Mouse (Mus musculus) layer of hippocampus, postnatal 36 days (tissue): Measurements from ENCODE around the gene Olfr968. TPM values are rescaled to one million over a fixed set of nuclear protein-coding genes. Genes with fewer than 3 reads are reported as not detected.

Experiments used
- DNase-seq, 2 experiments: peaks; one replicate each; pipeline ENCODE4 v3.0.0; 2022
- total RNA-seq, 2 experiments: library from RNA; stranded (reverse); gene quantifications; 2 replicates each; pipeline ENCODE4 v1.2.3; 2021

The Olfr968 gene
- not detected for total RNA-seq

DNA sequence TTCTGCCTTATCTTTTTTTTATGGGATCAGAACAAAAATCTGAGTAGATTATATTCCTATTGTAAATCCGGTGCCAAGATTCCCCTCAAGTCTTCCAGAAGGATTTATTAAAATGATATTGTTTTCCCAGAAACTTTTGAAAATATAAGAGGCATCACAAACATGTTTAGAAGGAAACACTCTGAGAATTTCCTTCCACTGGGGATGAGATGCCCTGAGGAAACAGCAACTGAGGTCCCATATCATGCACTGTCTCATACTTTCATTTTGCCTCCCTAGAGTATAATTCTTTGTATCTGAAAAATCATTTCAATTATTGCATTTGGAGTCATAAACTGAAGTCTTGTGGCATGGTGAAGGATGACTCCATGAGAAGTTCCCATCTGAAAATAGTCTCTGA lies at the start of gene Olfr968:
TSS of gene Olfr968 (minus strand) at position 101 of the 400 bp plus-strand sequence.
- DNase-seq, result no peak

DNA sequence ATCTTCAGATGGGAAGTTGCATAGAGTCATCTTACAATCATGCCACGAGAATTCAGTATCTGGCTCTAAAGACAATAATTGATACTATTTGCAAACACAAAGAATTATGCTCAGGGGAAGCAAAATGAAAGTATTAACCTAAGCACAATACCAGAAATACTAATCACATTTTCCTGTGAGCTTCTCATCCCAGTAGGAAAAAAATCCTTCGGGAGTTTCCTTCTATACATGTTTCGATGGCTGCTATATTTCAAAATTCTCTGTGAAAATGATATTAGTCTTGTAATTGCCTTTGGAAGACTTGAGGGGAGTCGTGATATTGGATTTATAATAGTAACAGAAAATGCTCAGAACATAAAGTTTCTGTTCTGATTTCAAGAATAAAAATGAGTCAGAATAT lies 25.5 kb upstream of the Olfr968 start, which contains the start of gene Olfr970:
TSS of gene Olfr970 (plus strand) at position 301 of the 400 bp plus-strand sequence.
- DNase-seq, result no peak

DNA sequence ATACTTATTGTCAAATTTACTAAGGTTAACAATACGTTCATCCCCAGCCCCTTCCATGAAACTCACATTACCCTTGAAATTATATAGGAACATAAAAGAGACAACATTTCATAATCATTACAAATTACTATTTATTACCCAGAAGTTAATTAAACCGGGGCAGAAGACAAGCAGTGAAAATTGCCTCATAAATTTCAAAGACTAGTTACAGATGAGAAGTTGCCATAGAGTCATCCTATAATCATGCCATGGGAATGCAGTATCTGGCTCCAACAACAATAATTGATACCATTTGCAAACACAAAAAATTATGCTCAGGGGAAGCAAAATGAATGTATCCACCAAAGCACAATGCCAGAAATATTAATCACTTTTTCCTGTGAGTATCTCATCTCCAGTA lies 7.5 kb upstream of the Olfr968 start, which contains the start of gene Olfr969:
TSS of gene Olfr969 (plus strand) at position 388 of the 400 bp plus-strand sequence.
- no peak for DNase-seq

DNA sequence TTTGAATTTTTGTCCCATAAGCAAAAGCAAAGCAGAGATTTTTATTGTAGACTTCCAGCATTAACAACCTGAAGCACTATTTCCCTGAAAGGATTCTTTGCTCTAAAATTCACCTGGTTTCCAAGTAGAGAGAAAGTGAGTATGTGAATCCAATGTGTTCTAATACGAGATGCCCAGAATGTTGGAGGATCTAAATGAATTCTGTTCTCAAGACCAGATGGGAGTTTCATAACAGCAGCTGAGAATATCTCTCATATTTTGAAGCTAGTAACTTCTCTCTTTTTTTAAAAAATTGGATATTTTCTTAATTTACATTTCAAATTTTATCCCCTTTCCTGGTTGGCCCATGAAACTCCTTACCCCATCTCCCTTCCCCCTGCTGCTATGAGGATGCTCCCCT lies 36.6 kb downstream of the Olfr968 start:
- peak in 1 of 2 experiments; percentile 1 for DNase-seq

DNA sequence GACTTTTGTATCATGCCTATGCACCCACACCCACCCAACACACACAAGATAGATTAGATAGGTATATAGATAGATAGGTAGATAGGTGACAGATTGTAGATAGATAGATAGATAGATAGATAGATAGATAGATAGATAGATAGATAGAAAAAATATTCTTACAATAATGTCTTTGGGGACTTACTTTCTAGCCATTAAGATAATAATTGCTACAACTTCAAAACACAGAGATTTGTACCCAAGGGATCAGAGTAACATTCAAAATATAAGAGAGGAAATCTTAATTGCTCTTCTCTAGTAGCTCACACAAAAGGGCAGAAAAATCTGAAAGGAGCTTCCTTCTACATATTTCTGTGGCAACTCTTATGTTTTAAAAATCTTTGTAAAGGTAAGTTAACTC lies 37.1 kb downstream of the Olfr968 start, which contains the start of gene Olfr967:
TSS of gene Olfr967 (plus strand) at position 301 of the 400 bp plus-strand sequence.
- no peak for DNase-seq

DNA sequence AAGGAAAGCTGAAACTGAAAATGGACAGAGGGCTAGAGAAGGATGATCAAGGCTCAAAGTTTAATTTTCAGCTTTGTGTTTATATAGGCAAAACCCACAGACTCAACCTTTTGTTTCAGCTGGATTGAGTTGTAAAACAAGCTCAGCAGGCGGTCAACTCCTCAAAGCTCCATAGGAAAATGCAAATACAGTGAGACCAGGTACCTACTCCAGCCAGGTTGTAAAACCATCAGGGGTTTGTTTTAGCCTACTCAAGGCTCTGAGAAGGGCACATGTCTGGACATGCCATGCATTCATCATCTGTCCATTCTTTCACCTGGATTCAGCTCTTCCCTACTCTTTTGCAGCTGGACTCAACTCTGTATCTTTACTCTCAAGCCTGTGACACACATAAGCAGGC lies 42.3 kb downstream of the Olfr968 start:
- no peak for DNase-seq

DNA sequence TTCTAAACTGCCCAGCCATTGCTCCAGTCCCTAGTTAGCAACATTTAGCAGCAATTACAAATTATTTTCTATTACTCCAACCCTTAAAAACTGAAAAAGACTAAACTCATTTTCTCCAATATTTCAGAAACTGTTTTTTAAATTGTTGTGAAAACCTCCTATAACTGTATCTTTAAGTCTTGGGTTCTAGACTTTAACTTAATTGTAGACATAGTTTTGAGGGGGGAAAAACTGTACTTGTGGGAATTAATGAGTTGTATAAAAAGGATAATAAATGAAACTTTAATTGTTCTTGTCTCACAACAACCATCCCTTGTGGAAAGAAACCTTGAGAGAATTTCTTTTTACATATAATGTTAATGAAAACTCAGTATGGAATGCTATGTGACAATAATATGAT lies 52.4 kb downstream of the Olfr968 start, which contains the start of gene Olfr150:
TSS of gene Olfr150 (plus strand) at position 301 of the 400 bp plus-strand sequence.
- DNase-seq, result no peak

Other genes with a start within 250 kb of the Olfr968 start
- not detected for gene Olfr958, start 229.2 kb downstream of the Olfr968 start, total RNA-seq
- not detected for gene Olfr959, start 207.7 kb downstream of the Olfr968 start, total RNA-seq
- gene AW551984, start 178.8 kb downstream of the Olfr968 start, total RNA-seq, result 1 to 10 TPM; 4.1 to 4.2 TPM
- not detected for gene Olfr148, start 172.6 kb downstream of the Olfr968 start, total RNA-seq
- not detected for gene Olfr960, start 161.9 kb downstream of the Olfr968 start, total RNA-seq
- not detected for gene Olfr961, start 138.2 kb downstream of the Olfr968 start, total RNA-seq
- gene Olfr963, start 116.0 kb downstream of the Olfr968 start, total RNA-seq, result not detected
- not detected for gene Olfr149, start 76.1 kb downstream of the Olfr968 start, total RNA-seq
- gene Olfr965, start 71.9 kb downstream of the Olfr968 start, total RNA-seq, result not detected
- gene Olfr150, start 52.3 kb downstream of the Olfr968 start, total RNA-seq, result not detected
- gene Olfr967, start 37.0 kb downstream of the Olfr968 start, total RNA-seq, result not detected
- not detected for gene Olfr969, start 7.7 kb upstream of the Olfr968 start, total RNA-seq
- not detected for gene Olfr970, start 25.6 kb upstream of the Olfr968 start, total RNA-seq
- not detected for gene Olfr971, start 53.6 kb upstream of the Olfr968 start, total RNA-seq
- not detected for gene Olfr972, start 83.2 kb upstream of the Olfr968 start, total RNA-seq
- gene Olfr229, start 124.1 kb upstream of the Olfr968 start, total RNA-seq, result not detected
- not detected for gene Olfr974, start 154.2 kb upstream of the Olfr968 start, total RNA-seq
- not detected for gene Olfr975, start 168.8 kb upstream of the Olfr968 start, total RNA-seq
- gene Olfr976, start 177.9 kb upstream of the Olfr968 start, total RNA-seq, result not detected
- gene Olfr978, start 208.9 kb upstream of the Olfr968 start, total RNA-seq, result not detected
- gene Olfr979, start 220.2 kb upstream of the Olfr968 start, total RNA-seq, result not detected
- gene Olfr980, start 226.3 kb upstream of the Olfr968 start, total RNA-seq, result not detected
- gene Olfr981, start 238.2 kb upstream of the Olfr968 start, total RNA-seq, result not detected